8 mouse cellular contexts compared by ENCODE assay signal in genomic region chr4:109405415-109405814, GRCm38 (mm10). TPM values are rescaled to one million over a fixed set of nuclear protein-coding genes. Genes with fewer than 3 reads are reported as not detected.
A peak's percentile ranks its signal among the peaks of the same experiment; 100 is the strongest.
DNase-seq lines count a peak whose midpoint lies in the region; ATAC-seq and TF ChIP-seq lines count a peak whose summit lies in the region.
"Had no signal": no experiment of that assay in that cellular context is flagged by ENCODE, and none has a peak within 500 bp of the region (broad histone marks: within the 10 kb centered on the region; RNA-seq: fewer than 3 reads in every experiment).

No protein-coding gene starts in this region.

- H3K4me1 ChIP-seq in lung, embryonic 15.5 days = peaks cover 25% of the 10 kb centered on the region
- peaks cover 9% of the 10 kb centered on the region for H3K4me1 ChIP-seq in lung, adult 2 months (ENCODE audit: control insufficient read depth, insufficient read depth, low read length)
- peaks cover 16% of the 10 kb centered on the region for H3K4me1 ChIP-seq in forebrain, embryonic 13.5 days
- peaks cover 17% of the 10 kb centered on the region for H3K4me1 ChIP-seq in limb, embryonic 10.5 days
- H3K4me1 ChIP-seq in stomach, embryonic 14.5 days (ENCODE audit: control insufficient read depth, insufficient read depth, low read length) = peaks cover 9% of the 10 kb centered on the region; the same call in 1 of the 2 replicates

- H3K4me2 ChIP-seq in lung, embryonic 15.5 days = peak overlapping the region; percentile 99; the same call in 1 of the 2 replicates
- H3K4me2 ChIP-seq in forebrain, embryonic 13.5 days = peak overlapping the region; percentile 100; the same call in 1 of the 2 replicates
- peak overlapping the region; percentile 94; the same call in 1 of the 2 replicates for H3K4me2 ChIP-seq in stomach, embryonic 14.5 days (replicated peaks; ENCODE audit: low read depth, low read length)

- H3K27me3 ChIP-seq in lung, embryonic 15.5 days = no peaks in the 10 kb centered on the region
- H3K27me3 ChIP-seq in forebrain, embryonic 13.5 days = peaks cover 10% of the 10 kb centered on the region; the same call in 1 of the 2 replicates
- H3K27me3 ChIP-seq in limb, embryonic 10.5 days (ENCODE audit: low read depth, poor library complexity, severe bottlenecking) = peaks cover 17% of the 10 kb centered on the region
- H3K27me3 ChIP-seq in stomach, embryonic 14.5 days (ENCODE audit: control insufficient read depth, insufficient read depth, low read length) = no peaks in the 10 kb centered on the region
- H3K27me3 ChIP-seq: Patski had no signal

- no peak overlapping the region for H3K9ac ChIP-seq in lung, embryonic 15.5 days
- no peak overlapping the region for H3K9ac ChIP-seq in forebrain, embryonic 13.5 days
- H3K9ac ChIP-seq in stomach, embryonic 14.5 days (replicated peaks; ENCODE audit: low read depth, low read length) = no peak overlapping the region

- H3K27ac ChIP-seq in lung, embryonic 15.5 days = peak overlapping the region; percentile 57
- H3K27ac ChIP-seq in forebrain, embryonic 13.5 days = 0 out of 2 replicates have a peak overlapping the region, but pooled peaks have one; percentile 25
- no peak overlapping the region for H3K27ac ChIP-seq in limb, embryonic 10.5 days
- H3K27ac ChIP-seq in stomach, embryonic 14.5 days (ENCODE audit: low read length) = 0 out of 2 replicates have a peak overlapping the region, but pooled peaks have one; percentile 16

- WGBS in lung, embryonic 15.5 days = 57% methylated on average over 8 of the region's 8 CpGs
- 67% methylated on average over 8 of the region's 8 CpGs for WGBS in lung, adult 2 months
- WGBS in forebrain, embryonic 13.5 days = 49% methylated on average over 8 of the region's 8 CpGs
- WGBS in limb, embryonic 10.5 days = 75% methylated on average over 8 of the region's 8 CpGs
- WGBS in stomach, embryonic 14.5 days = 63% methylated on average over 8 of the region's 8 CpGs

- no peaks in the 10 kb centered on the region for H3K36me3 ChIP-seq in lung, embryonic 15.5 days
- H3K36me3 ChIP-seq in forebrain, embryonic 13.5 days (ENCODE audit: poor library complexity, severe bottlenecking) = no peaks in the 10 kb centered on the region
- H3K36me3 ChIP-seq in limb, embryonic 10.5 days = no peaks in the 10 kb centered on the region
- H3K36me3 ChIP-seq in stomach, embryonic 14.5 days (ENCODE audit: control insufficient read depth, insufficient read depth, low read length) = no peaks in the 10 kb centered on the region

- TF ChIP-seq POLR2A in lung, adult 2 months (IDR thresholded peaks at IDR 0.05; ENCODE audit: borderline replicate concordance, extremely low read depth, low read depth, low read length) = no peak

- DNase-seq in lung, adult 2 months = no peak
- DNase-seq in limb, embryonic 10.5 days (ENCODE audit: low spot score) = no peak
- no peak for DNase-seq in frontal cortex, postnatal 25 days (ENCODE audit: low spot score in 2 of 2)
- DNase-seq in frontal cortex, postnatal 36 days (ENCODE audit: low spot score in 2 of 2) = no peak

- ATAC-seq in lung, embryonic 15.5 days (ENCODE audit: borderline replicate concordance, extremely low read depth, low FRiP score, low TSS enrichment) = no peak
- ATAC-seq in forebrain, embryonic 13.5 days = peak; percentile 58
- no peak for ATAC-seq in stomach, embryonic 14.5 days (ENCODE audit: insufficient number of reproducible peaks, insufficient read depth, low FRiP score, low read depth)

- H3K9me3 ChIP-seq in lung, embryonic 15.5 days = no peaks in the 10 kb centered on the region
- H3K9me3 ChIP-seq in forebrain, embryonic 13.5 days (replicated peaks) = no peaks in the 10 kb centered on the region
- no peaks in the 10 kb centered on the region for H3K9me3 ChIP-seq in limb, embryonic 10.5 days (replicated peaks)
- no peaks in the 10 kb centered on the region for H3K9me3 ChIP-seq in stomach, embryonic 14.5 days (ENCODE audit: control insufficient read depth, low read depth, low read length)

- TF ChIP-seq CTCF in lung, adult 2 months (IDR thresholded peaks at IDR 0.05; ENCODE audit: insufficient read depth, low read length) = no peak

- H3K4me3 ChIP-seq in lung, embryonic 15.5 days = peak overlapping the region; percentile 65
- no peak overlapping the region for H3K4me3 ChIP-seq in lung, adult 2 months (replicated peaks; ENCODE audit: extremely low read depth, low read depth, low read length)
- no peak overlapping the region for H3K4me3 ChIP-seq in forebrain, embryonic 13.5 days
- peak overlapping the region; percentile 7; the same call in 1 of the 2 replicates for H3K4me3 ChIP-seq in limb, embryonic 10.5 days
- no peak overlapping the region for H3K4me3 ChIP-seq in stomach, embryonic 14.5 days (ENCODE audit: low read depth, low read length)

RNA-seq across cellular contexts. Expression of gene Ttc39a, which starts 1.0 kb away (rescaled TPM):
- 6.3 and 6.5 TPM in 2 replicates for polyA plus RNA-seq in lung, embryonic 15.5 days (2015; fragmentation: Nextera tagmentation; extraction: Ambion mirVana)
- polyA plus RNA-seq in lung, adult 2 months (2012; rRNA removed) = 14.8 and 16.4 TPM in 2 replicates
- 0.86 and 1.0 TPM in 2 replicates for polyA plus RNA-seq in forebrain, embryonic 13.5 days (2015; fragmentation: Nextera tagmentation; extraction: Ambion mirVana)
- polyA plus RNA-seq in limb, embryonic 10.5 days (2016; fragmentation: Nextera tagmentation; extraction: Ambion mirVana) = 6.9 and 7.0 TPM in 2 replicates
- 9.6 and 10.1 TPM in 2 replicates for polyA plus RNA-seq in stomach, embryonic 14.5 days (2014; fragmentation: Nextera tagmentation; extraction: Ambion mirVana)

Comparison
In these comparisons a context has a peak if more than half of its experiments do, and no peak if none do; other contexts are left out.
1. H3K4me3 ChIP-seq: peak in lung, embryonic 15.5 days (single experiment) and limb, embryonic 10.5 days (single experiment); none in lung, adult 2 months (single experiment), forebrain, embryonic 13.5 days (single experiment) and stomach, embryonic 14.5 days (single experiment).
2. Peak in every context shown above with its lines, with median percentiles within 50 percentile points of each other: H3K4me2 ChIP-seq.